Mouse (Mus musculus): ENCODE results near the gene Tmem255a.

Tmem255a gene

DNA sequence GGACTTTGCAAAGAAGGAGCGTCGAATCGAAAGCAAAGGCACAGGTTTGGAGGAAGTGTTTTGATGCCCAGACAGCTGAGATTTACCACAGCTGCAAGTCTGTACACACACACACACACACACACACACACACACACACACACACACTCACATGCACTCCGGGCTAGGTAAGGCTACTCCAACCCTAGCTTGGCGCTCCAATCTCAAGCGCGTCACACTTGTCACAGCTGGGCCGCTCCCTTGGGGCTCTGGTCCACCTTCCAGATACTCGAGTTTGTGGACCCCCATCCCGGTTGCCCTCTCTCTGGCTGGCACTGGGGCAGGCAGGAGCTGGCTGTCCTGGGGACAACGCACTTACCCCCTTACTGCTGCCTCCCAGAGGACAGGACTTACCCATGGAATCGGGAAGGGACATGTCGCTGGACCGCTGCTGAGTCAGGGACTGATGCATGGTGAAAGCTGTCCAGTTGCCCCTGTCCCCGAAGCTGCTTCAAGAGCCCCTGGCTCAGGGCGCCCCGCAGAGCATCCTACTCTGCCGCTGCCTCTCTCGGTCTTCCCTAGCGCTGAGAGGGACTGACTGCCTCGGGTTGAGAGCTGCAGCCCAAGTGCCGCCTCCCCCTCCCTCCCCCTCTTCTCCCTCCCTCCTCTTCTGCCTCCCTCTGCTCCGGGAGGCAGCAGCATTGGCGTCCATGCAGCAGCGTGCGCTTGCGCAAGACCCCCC is at the start of gene Tmem255a:
TSS of gene Tmem255a (minus strand) at position 589 of the 721 bp plus-strand sequence.
- peak; percentile 30 to 46 for DNase-seq

GRCm38 (mm10) chrX:38259610-38260009 is 7.4 kb upstream of the Tmem255a start:
- no peak for DNase-seq

GRCm38 (mm10) chrX:38250352-38250950 is 1.8 kb downstream of the Tmem255a start:
- DNase-seq, result peak; percentile 26 to 47

DNA sequence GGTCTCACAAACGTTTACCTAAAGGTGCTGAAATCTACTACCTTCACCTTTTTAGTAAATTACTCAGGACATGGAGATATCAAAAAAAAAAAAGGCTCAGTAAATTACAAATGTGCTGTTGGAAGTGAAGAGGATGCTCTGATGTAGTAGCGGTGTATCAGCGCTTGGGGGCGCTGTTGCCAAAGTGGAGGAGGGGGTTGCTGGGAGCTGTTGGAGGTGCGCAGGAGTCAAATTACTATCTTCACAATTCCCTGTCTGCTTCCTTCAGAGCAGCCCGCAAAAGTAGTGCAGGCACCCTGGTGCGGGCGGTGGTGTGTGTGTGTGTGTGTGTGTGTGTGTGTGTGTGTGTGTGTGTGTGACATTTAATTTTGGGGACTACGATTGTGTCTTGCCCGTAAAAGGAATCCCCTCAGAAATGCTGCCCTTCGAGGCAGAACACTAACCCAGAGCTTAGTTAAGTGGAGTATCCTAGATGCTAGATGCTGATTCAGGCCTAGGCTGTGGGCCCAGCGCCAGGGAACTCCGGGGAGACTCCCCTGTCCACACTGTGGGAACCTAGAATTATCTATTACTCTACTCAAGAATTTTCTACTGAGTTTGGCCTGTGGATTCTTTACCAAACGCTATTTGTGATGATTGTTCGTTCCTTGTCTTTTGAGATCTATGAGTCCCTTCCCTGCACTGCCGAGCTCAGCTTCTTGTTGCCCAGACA is 2.4 kb downstream of the Tmem255a start:
- peak; percentile 60 to 72 for DNase-seq

DNA sequence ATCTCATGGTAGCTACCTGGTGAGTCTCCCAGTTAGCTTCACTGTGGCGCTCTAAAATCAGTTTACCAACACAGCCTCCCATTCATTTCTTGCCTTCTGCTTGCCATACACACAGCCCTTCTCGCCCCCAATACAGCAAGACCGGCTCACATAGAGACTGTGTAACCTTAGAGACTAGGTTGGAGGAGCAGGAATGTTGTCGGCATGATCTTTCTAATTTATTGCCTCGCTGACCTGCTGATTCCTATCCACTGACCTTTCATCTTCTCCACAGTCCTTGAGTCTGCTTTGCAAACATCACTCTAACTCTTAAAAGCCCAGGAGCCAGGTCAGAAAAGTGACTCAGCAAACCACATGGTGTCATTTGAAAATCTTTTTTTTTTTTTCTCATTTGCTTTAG is 4.6 kb downstream of the Tmem255a start:
- DNase-seq, result no peak

DNA sequence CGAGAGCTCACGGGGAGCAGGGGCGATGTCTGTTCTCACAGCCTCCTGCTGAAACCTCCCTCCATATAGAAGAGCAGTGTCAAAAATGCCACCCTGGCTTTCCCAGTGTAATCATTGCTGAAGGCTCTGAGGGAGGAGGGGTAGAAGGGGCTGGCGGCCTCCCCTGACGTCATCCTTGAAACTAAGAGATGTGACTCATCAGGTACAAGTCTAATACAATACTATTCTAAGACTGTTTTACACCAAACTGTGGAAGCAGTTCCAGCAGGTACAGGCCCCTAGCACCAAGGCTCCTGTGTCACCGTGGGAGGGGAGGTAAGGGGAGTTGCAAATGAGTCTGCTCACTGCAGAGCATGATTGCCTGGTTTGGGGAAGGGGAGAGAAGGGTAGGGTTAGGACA is 5.1 kb downstream of the Tmem255a start:
- DNase-seq, result no peak

DNA sequence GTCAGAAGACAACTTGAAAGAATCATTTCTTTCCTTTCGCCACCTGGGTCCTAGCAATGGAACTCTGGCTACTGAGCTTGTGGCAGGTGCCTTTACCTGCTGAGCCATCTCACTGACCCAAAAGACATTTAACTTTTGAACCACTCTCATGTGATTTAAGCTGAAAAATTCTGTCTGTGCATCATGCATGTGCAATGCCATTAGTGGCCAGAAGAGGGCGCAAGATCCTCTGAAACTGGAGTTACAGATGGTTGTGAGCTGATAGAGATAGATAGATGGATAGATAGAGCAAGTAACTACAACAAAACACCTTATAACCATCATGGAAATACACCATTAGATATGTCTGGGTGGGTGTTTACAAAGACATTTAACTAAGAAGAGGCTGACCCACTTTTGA is 14.5 kb downstream of the Tmem255a start:
- DNase-seq, result peak; percentile 54 to 58

- DNase-seq, result no peak
Observed at GRCm38 (mm10) chrX:38229888-38230287, 22.4 kb downstream of the Tmem255a start.

DNA sequence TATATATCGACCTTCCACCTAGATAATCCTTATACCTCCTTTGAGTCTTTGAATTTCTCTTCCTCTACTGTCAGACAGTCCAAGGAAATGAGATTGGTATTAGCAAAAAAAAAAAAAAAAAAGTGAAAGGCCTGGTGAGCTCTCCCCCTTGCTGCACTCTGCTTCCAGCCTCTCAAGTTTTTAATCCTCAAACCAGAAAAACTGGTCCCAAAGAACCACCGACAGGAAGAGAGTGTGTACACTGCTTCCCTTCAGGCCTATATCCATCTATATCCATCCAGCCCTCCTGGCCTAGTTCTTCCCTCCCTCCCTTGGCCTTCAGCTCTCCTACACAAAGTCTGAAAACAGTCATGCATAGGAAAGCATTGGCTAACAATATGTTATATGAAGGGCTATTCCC is 29.5 kb downstream of the Tmem255a start:
- DNase-seq, result no peak

- no peak for DNase-seq
Observed at GRCm38 (mm10) chrX:38217676-38217991, 34.6 kb downstream of the Tmem255a start.

DNA sequence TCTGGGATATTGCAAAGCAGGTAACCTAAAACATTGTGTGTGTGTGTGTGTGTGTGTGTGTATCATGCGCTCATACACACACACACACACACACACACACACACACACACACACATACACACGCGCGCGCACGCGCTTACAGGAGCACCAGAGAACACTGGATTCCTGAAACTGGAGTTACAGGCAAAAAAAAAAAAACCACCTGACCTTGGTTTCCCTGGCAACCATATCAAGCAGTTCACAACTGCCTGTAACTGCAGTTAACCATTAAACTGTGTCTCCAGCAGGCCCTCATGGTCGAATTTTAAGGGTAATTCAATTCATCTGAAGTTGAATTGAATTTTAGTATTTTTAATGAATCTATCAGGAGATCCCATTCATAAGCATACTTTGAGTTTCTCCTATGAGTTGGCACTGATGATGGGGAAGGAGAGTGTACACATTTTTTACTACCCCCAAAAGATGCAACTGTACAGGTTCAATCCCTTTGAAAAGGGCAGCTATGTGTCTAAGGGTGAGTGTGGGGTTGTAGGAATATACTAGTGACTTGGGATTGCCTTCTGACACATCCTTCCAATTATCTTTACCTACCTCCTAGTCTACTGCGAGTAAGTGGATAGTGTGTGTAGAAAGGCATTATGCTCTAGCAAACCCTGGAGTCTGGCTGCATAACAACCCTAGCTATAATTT is 35.1 kb downstream of the Tmem255a start:
- no peak for DNase-seq

- no peak for DNase-seq
Observed at GRCm38 (mm10) chrX:38207392-38207791, 44.8 kb downstream of the Tmem255a start.

GRCm38 (mm10) chrX:38201816-38202215 is 50.4 kb downstream of the Tmem255a start:
- peak; percentile 10 to 21 for DNase-seq

- peak in 1 of 2 experiments; percentile 5 for DNase-seq
Observed at GRCm38 (mm10) chrX:38190458-38190764, 61.8 kb downstream of the Tmem255a start.

DNA sequence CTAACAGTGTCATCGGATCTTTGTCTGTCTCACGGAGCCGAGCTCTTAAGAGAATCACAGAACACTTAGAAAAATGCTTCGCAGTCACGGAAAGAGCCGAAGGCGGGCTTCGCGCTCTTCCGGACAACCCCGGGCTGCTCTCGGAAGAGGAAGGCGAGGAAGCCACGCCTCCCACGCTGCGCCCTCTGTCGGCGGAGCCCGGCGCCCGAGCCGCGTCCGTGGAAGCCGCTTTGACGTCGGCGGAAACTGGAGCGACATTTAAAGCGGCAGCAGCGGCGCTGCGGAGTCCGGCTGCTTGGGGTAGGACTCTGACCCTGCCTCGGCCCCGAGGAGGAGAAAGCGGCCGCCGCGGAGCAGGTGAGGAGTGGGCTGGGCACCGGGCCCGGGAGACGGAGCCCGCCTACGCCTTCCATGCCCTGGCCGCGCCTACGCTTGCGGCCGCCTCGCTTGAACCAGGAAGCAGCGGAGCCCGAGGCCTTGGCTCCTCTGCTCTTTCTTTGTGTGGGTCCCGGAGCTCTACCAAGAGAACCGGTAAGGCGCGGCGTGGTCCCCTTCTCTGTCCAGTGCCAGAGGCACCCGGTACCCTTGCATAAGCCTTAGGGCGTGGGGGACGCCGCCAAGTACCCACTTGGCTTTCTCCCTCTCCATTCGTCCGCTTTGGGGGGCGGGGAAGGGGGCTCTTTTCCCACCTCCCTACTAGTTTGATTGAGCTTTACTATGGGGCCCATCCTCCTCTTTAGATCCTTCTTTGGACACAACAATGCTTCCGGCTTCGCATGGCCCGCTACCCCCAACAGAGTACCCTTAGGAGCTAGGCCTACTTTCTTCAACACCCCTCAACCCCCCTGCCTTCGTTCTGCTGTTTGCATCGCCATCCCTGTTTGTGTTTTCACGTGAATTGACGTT is 62.4 kb downstream of the Tmem255a start, which contains the start of gene Zbtb33:
TSS of gene Zbtb33 (plus strand) at position 242 of the 906 bp plus-strand sequence.
- peak; percentile 94 to 95 for DNase-seq

DNA sequence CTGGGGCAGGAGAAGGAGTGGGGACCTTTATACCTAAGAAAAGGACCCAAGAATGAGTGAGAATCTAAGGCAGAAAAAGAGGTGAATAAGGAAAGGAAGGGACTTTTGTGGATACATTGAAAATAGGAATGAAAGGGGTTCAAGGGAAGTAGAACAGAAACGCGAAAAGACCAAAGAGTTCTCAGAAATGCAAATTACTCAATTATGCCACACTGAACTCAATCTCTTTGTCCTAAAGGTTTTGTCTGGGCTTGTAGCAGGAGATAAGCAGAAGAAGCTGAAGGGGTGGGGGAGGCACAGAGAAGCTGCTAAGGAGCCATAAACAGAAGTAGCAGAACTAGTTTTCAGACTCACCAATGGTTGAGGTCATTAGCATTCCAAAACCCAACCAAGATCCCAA is 66.7 kb downstream of the Tmem255a start:
- DNase-seq, result no peak

GRCm38 (mm10) chrX:38181608-38182258 is 70.5 kb downstream of the Tmem255a start:
- DNase-seq, result peak; percentile 73 to 82

GRCm38 (mm10) chrX:38180656-38181607 is 71.3 kb downstream of the Tmem255a start:
- peak; percentile 33 to 34 for DNase-seq

DNA sequence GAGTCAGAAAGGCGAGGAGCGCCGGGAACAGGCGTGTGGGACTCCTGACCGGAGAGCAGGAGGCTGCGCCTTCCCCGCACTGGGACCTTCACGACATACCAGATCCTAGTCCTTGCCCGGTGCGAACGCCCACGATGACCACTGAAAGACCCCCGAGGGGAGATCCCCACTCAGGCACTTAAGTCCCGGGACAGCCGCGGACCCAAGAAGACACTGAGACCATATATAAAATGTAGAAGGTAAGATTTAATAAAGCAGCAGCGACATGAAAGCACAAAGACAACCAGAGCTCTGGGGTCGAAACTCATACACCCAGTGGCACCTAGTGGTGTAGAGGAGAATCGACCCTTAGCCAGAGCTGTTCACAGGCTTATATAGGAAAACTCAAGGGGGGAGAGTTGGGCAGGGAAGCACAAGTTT is 72.3 kb downstream of the Tmem255a start:
- peak; percentile 62 to 65 for DNase-seq

DNA sequence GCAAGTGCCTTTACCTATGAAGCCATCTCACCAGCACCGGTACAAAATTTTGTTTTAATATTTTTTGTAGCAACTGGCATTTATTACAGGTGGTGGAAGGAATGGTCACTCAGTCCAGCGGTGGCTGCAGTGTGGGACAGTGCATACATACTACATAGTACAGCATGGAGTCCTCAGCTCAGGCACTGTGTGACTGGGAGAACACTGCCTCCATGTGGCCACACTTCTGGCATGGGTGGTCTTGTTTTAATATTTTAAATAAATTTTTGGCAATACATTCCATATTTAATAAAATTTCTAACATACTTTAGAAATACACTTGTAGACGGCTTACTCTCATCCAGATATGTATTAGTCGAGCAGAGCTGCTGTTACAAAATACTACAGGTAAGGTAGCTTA is 85.6 kb downstream of the Tmem255a start:
- no peak for DNase-seq

- no peak for DNase-seq
Observed at GRCm38 (mm10) chrX:38166064-38166463, 86.2 kb downstream of the Tmem255a start.

Data from cerebellum, postnatal 10 days (tissue).